Mouse (Mus musculus) 3134 (cell line): ENCODE measurements around the gene Il10.
"Not testable (repeated sequence)": the region's sequence is repeated elsewhere in the genome, so short reads cannot be mapped to it uniquely, and the experiment has no call there.

ENCODE experiments used
- DNase-seq: peaks from one replicate; pipeline ENCODE4 v3.0.0-alpha.2; 2011; ENCODE audit warnings: low spot score; ENCODE audit not compliant: insufficient read length; ENCODE audit errors: extremely low read depth

Gene Il10

DNA sequence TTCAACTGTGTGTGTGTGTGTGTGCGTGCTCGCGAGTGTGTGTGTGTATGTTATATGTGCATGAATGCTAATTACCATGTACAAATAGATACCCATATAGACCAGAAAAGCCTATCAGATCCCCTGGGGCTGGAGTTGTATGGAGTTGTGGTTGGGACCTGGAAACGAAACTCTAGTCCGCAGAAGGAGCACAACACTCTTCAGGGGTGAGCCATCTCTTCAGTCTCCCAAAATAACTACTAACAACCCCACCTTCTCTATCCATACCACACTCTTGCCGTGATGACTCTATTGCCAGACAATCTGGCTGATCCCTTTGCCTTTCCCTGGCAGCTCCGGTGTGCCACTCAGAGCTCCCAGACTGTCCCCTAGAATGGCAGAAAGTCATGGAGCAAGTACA is 3.8 kb upstream of the Il10 start:
- no peak for DNase-seq

GRCm38 (mm10) chr1:131020425-131021310 is 1.0 kb downstream of the Il10 start:
- DNase-seq: no peak

GRCm38 (mm10) chr1:131021438-131021837 is 1.8 kb downstream of the Il10 start:
- no peak for DNase-seq

DNA sequence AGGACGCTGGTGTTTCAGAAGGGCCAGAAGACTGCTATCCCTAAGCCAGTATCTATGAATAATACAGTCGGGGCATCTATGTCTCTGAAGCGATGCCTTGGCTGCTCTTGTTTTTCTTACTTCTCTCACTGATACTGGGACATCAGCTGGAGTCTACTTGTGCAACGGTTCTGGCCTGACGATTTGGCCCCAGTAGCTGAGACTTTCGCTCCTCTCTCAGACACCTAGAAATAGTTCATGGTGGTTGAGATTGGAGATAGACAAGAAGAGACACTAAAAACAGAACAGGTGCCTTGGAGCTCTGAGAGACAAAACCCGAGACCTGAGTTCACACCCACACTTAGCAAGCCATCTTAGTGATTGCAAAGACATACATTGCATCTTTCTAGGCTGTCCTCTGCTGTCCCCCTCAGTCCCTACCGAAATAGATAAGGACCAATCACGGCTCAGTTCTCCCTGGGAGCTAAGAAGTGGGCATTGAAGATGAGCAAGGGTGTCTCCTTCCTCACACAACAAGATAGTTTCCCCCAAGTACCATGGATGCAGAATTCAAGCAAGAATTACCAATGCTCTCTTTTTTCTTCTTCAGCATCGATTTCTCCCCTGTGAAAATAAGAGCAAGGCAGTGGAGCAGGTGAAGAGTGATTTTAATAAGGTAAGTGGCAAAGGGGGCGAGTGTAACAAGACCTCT is 2.4 kb downstream of the Il10 start:
- DNase-seq: no peak

- DNase-seq: no peak
Measured at GRCm38 (mm10) chr1:131022591-131023249, 3.1 kb downstream of the Il10 start.

DNA sequence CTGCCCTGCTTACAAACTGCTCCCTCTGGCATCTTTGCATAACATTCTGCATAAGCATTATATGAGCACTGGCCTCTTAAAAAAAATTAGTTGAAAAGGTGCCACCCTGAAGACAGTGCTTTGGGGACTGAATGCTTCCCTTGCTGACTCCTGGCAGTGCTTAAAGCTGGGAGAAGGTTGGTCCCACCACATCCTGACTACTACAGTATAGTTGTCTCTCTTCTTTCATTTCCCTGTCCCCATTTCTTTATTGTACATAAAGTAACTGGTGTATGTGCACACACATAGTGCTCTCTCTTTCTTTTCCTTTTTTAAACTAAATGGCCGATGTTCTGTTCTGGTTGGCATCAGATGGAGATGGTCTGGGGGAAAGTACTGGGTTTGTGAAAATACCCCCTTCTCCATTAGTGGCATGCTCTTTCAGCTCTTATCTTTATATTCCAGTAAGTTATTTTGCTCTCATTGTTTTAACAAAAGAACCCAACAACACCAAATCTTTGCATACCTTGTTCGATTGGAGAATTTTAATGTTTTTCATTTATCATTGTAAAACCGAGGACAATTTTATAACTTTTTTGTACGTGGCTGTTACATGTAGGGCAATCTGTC is 3.7 kb downstream of the Il10 start:
- not testable (repeated sequence) for DNase-seq

DNA sequence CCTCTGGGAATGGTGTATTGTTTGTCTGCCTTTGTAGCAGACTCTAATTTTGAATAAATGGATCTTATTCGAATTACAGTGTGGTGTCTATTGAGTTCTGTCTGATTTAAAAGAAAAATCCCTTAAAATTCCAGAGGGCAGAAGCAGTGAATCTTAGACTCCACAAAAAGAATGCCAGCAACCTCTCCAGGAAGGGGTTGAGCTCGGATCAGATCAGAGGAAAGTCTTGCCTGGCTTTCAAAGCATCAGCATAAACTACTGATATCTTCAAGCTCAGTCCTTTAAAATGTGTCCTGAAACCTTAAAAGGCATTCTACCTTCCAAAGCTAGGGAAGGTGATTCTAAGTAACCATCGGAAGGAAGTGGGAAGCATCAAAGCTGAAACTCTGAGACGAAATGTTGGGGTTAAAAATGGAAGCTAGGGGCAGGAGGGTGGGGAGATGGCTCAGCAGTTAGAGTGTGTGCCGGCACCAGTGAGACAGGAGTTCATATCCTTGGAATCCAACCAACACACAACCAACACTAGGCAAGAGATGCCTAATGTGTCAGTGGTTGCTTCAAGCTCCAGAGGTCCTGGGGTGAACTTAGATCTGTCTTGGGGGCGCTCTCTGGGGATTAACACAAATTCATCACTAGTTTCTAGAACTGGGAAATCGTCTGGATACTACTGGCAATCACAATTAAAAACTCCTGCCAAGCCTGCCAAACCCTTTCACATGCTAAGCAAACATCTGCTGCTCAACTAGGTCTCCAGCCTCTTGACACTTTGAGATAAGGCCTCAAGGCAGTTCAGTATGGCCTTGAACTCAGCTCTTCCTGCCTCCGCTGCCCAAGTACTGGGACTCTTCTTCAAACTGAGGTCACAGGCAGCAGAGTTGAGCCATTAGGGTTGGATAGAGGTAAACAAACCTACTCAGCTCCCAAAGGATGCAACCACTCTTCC is 5.5 kb downstream of the Il10 start:
- no peak for DNase-seq

GRCm38 (mm10) chr1:131025843-131026190 is 6.2 kb downstream of the Il10 start:
- DNase-seq: no peak

GRCm38 (mm10) chr1:131029215-131029614 is 9.6 kb downstream of the Il10 start:
- DNase-seq: no peak

- DNase-seq: no peak
Measured at GRCm38 (mm10) chr1:131030261-131030660, 10.6 kb downstream of the Il10 start.

GRCm38 (mm10) chr1:131031267-131031666 is 11.6 kb downstream of the Il10 start:
- no peak for DNase-seq

GRCm38 (mm10) chr1:131038001-131038400 is 18.4 kb downstream of the Il10 start:
- peak; percentile 50 for DNase-seq

- DNase-seq: no peak
Measured at GRCm38 (mm10) chr1:131038415-131039017, 18.9 kb downstream of the Il10 start.

- no peak for DNase-seq
Measured at GRCm38 (mm10) chr1:131039479-131039878, 19.8 kb downstream of the Il10 start.

GRCm38 (mm10) chr1:131042263-131042662 is 22.6 kb downstream of the Il10 start:
- DNase-seq: no peak

- DNase-seq: no peak
Measured at GRCm38 (mm10) chr1:131042721-131043120, 23.1 kb downstream of the Il10 start.

GRCm38 (mm10) chr1:131043636-131044035 is 24.0 kb downstream of the Il10 start:
- DNase-seq: no peak

DNA sequence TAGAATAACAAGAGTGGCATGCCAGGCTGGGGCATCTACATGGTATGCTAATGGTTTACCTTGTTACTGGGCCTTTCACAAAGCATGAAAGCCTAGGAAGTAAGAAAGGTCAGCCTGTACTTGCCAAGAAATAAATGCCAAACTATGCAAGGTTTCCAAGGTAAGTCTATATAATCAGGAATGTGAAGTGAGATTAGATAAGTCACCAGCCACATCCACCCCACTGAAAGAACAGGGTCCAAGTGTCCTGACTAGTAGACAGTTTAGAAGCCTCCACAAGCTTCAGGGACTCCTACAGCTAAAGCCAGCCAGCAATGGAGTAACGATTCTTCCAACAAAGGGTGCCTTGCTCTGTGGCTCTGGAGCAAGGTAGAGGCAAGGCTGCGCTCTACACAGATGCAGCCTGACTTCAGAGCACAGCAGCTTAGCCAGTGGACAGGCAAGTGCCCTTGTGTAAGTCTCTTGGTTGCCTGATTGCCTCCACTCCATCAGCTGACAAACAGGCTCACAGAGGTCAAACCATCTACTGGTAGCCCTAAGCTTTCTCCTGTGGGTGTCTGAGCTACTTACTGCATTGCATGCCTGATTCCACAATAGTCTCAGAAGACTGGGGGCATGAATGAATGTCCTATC is 26.2 kb downstream of the Il10 start:
- no peak for DNase-seq

DNA sequence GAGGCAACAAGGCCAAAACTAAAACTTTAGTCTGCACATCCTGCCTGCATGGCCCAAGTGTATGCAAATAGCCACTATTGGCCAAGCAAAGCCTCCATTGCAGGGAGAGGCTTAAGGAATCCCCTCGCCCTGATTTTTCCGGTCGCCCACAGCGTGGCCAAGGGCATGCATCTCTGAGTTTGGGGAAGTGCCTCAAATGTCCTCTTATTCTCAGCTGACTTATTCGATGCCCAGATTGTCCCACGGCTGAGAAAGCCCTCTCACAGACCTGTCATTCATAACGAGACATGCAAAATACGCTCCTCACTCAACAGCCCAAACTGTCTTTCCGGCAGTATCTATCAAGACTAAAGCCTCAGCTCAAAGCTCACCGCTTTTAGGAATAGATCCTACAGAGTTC is 27.0 kb downstream of the Il10 start:
- no peak for DNase-seq
